Mouse (Mus musculus) kidney, embryonic 16.5 days (tissue): ENCODE results near the gene Ffar1. TPM values are rescaled to one million over a fixed set of nuclear protein-coding genes. Genes with fewer than 3 reads are reported as not detected.

Experiments used
- ATAC-seq: fragments of 200-750 bp; cut with Nextera tagmentation; 2 replicates; pipeline ENCODE4 v1.8.0; 2017; ENCODE audit warnings: moderate TSS enrichment; ENCODE audit not compliant: low FRiP score, low TSS enrichment
- H3K27ac ChIP-seq: fragments of 300-500 bp; sonication (generic); 2 replicates; pipeline ENCODE4 v1.5.1; 2014; ENCODE audit warnings: low read length
- H3K27me3 ChIP-seq: fragments of 300-500 bp; sonication (generic); 2 replicates; pipeline ENCODE4 v1.6.1; 2014; ENCODE audit warnings: low read length, control low read depth, mixed read lengths; ENCODE audit not compliant: insufficient read depth
- H3K36me3 ChIP-seq: fragments of 300-500 bp; sonication (generic); 2 replicates; pipeline ENCODE4 v1.6.1; 2014; ENCODE audit warnings: low read length, control low read depth, mixed read lengths; ENCODE audit not compliant: insufficient read depth
- H3K4me1 ChIP-seq: fragments of 300-500 bp; sonication (generic); 2 replicates; pipeline ENCODE4 v1.6.1; 2014; ENCODE audit warnings: low read length, control low read depth, mixed read lengths; ENCODE audit not compliant: insufficient read depth
- H3K4me2 ChIP-seq: fragments of 300-500 bp; sonication (generic); replicated peaks from 2 replicates; pipeline ENCODE4 v1.6.1; 2014; ENCODE audit warnings: low read depth, low read length
- H3K4me3 ChIP-seq: fragments of 300-500 bp; sonication (generic); 2 replicates; pipeline ENCODE4 v1.5.1; 2014; ENCODE audit warnings: mild to moderate bottlenecking, low read length
- H3K9ac ChIP-seq: fragments of 300-500 bp; sonication (generic); replicated peaks from 2 replicates; pipeline ENCODE4 v1.6.1; 2014; ENCODE audit warnings: low read length
- H3K9me3 ChIP-seq: fragments of 300-500 bp; sonication (generic); 2 replicates; pipeline ENCODE4 v1.6.1; 2016; ENCODE audit warnings: low read length, control low read depth
- WGBS: fragments of 180-500 bp; shearing (Covaris S2); extraction: QIAGEN DNeasy Blood & Tissue Kit; methylation state at CpG from one replicate; pipeline ENCODE4 v1.1.7; 2014; 5-methylcytosine and 5-hydroxymethylcytosine counted together
- polyA plus RNA-seq: library from polyadenylated mRNA; unstranded; fragments of >200 nt; fragmentation: Nextera tagmentation; extraction: Ambion mirVana; gene quantifications from 2 replicates; pipeline ENCODE4 v1.2.1, GENCODE M21; 2015

Gene Ffar1
- polyA plus RNA-seq, 1 experiment from 2014 or later, result not detected

GRCm38 (mm10) chr7:30887568-30888188 is 26.3 kb upstream of the Ffar1 start:
- Histone ChIP-seq H3K4me3 (no peak overlapping the region), H3K36me3 (no peaks in the 10 kb centered on the region), H3K9me3 (no peaks in the 10 kb centered on the region), H3K4me1 (no peaks in the 10 kb centered on the region), H3K27me3 (no peaks in the 10 kb centered on the region), H3K9ac (no peak overlapping the region), H3K4me2 (no peak overlapping the region), H3K27ac (no peak overlapping the region)
- no peak for ATAC-seq
- WGBS, result 86% methylated on average over 14 of the region's 14 CpGs

DNA sequence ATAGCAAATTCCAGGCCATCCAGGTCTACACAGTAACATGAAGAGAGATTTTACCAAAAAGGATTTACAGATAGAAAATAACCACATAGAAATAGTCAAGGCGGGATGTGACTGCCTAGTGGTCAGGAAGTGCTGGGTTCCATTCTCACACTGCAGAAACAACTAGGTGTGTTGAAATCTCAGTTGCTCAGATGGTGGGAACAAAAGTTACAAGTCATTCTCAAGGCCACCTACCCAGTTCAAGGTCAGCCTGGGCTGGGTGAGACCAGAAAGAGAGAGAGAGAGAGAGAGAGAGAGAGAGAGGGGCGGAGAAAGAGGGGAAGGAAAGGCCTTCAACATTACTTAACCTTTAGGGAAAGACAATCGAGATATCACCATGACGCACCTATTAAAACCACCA is 25.5 kb upstream of the Ffar1 start:
- H3K4me2 ChIP-seq, result no peak overlapping the region
- no peak overlapping the region for H3K27ac ChIP-seq
- H3K27me3 ChIP-seq, result no peaks in the 10 kb centered on the region
- ATAC-seq, result no peak
- no peak overlapping the region for H3K4me3 ChIP-seq
- H3K36me3 ChIP-seq, result no peaks in the 10 kb centered on the region
- no peak overlapping the region for H3K9ac ChIP-seq
- 76% methylated on average over 4 of the region's 4 CpGs for WGBS
- H3K4me1 ChIP-seq, result no peaks in the 10 kb centered on the region
- no peaks in the 10 kb centered on the region for H3K9me3 ChIP-seq

DNA sequence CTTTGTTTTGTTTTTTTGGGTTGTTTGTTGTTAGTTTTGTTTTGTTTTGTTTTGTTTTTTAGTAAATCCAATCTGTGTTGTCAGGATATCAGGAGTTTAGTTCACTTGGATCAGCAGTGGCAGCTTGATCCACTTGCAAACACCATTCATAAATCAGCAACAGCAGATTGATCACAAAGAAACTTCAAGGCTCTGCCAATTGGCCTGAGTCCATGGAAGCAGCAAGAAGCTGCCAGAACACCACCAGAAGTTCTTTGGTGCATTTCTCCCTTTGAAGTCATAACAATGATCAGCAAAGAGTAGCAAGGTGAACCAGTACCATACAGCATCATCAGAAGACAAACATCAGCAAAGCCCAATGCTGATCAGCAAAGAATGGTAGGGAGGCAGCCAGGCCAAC is 22.7 kb upstream of the Ffar1 start:
- H3K4me1 ChIP-seq, result no peaks in the 10 kb centered on the region
- H3K36me3 ChIP-seq, result no peaks in the 10 kb centered on the region
- no peak overlapping the region for H3K27ac ChIP-seq
- no peak overlapping the region for H3K4me3 ChIP-seq
- ATAC-seq, result no peak
- H3K9me3 ChIP-seq, result no peaks in the 10 kb centered on the region
- H3K9ac ChIP-seq, result no peak overlapping the region
- no peaks in the 10 kb centered on the region for H3K27me3 ChIP-seq
- H3K4me2 ChIP-seq, result no peak overlapping the region

- H3K4me2 ChIP-seq, result no peak overlapping the region
- H3K9me3 ChIP-seq, result no peaks in the 10 kb centered on the region
- no peak overlapping the region for H3K9ac ChIP-seq
- no peaks in the 10 kb centered on the region for H3K36me3 ChIP-seq
- no peak overlapping the region for H3K4me3 ChIP-seq
- H3K27ac ChIP-seq, result no peak overlapping the region
- ATAC-seq, result no peak
- 80% methylated on average over 3 of the region's 3 CpGs for WGBS
- H3K4me1 ChIP-seq, result no peaks in the 10 kb centered on the region
- no peaks in the 10 kb centered on the region for H3K27me3 ChIP-seq
Observed at GRCm38 (mm10) chr7:30881367-30881766, 20.0 kb upstream of the Ffar1 start.

GRCm38 (mm10) chr7:30880176-30880575 is 18.8 kb upstream of the Ffar1 start, which contains the start of gene Cd22:
TSS of gene Cd22 (minus strand) at chr7:30880342.
- H3K9me3 ChIP-seq, result no peaks in the 10 kb centered on the region
- no peak within 1 kb of the TSS for H3K27ac ChIP-seq
- H3K4me1 ChIP-seq, result no peaks in the 10 kb centered on the region
- H3K4me2 ChIP-seq, result no peak within 1 kb of the TSS
- ATAC-seq, result no peak
- no peak within 1 kb of the TSS for H3K9ac ChIP-seq
- H3K36me3 ChIP-seq, result no peaks in the 10 kb centered on the region
- H3K27me3 ChIP-seq, result no peaks in the 10 kb centered on the region
- WGBS, result 65% methylated on average over 7 of the region's 7 CpGs
- no peak within 1 kb of the TSS for H3K4me3 ChIP-seq

DNA sequence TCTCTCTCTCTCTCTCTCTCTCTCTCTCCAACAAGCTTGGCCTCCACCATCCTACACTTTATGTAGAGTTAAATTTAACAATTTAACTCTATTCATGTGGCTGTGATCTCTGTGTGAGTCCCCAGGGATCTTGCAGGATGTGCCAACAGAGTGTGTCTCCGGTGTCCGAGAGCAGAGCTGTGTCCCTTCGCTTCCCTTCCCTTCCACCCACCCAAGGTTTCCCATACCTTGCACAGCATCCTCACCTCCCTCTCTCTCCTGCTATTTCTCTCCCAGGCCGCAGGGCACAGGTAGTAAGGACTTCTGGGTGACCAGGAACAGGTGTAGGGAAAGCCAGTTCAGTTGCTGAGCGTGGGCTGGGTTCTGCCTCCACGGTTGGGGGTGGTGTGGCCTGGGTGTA is 17.6 kb upstream of the Ffar1 start:
- Histone ChIP-seq H3K27me3 (no peaks in the 10 kb centered on the region), H3K9me3 (no peaks in the 10 kb centered on the region), H3K36me3 (no peaks in the 10 kb centered on the region), H3K27ac (no peak overlapping the region), H3K4me3 (no peak overlapping the region), H3K9ac (no peak overlapping the region), H3K4me2 (no peak overlapping the region), H3K4me1 (no peaks in the 10 kb centered on the region)
- no peak for ATAC-seq
- WGBS, result 74% methylated on average over 6 of the region's 6 CpGs

GRCm38 (mm10) chr7:30873083-30873482 is 11.7 kb upstream of the Ffar1 start:
- peak overlapping the region; percentile 28 for H3K4me2 ChIP-seq
- no peaks in the 10 kb centered on the region for H3K27me3 ChIP-seq
- H3K9me3 ChIP-seq, result no peaks in the 10 kb centered on the region
- H3K27ac ChIP-seq, result no peak overlapping the region
- H3K4me3 ChIP-seq, result no peak overlapping the region
- ATAC-seq, result peak; percentile 59
- peak overlapping the region; percentile 12; the same call in 1 of the 2 replicates for H3K9ac ChIP-seq
- H3K4me1 ChIP-seq, result no peaks in the 10 kb centered on the region
- no peaks in the 10 kb centered on the region for H3K36me3 ChIP-seq
- 19% methylated on average over 15 of the region's 15 CpGs for WGBS

- no peaks in the 10 kb centered on the region for H3K36me3 ChIP-seq
- H3K27ac ChIP-seq, result no peak overlapping the region
- H3K4me1 ChIP-seq, result peaks cover 10% of the 10 kb centered on the region; the same call in 1 of the 2 replicates
- no peaks in the 10 kb centered on the region for H3K9me3 ChIP-seq
- 38% methylated on average over 8 of the region's 8 CpGs for WGBS
- no peak overlapping the region for H3K4me3 ChIP-seq
- ATAC-seq, result no peak
- no peak overlapping the region for H3K4me2 ChIP-seq
- no peak overlapping the region for H3K9ac ChIP-seq
- no peaks in the 10 kb centered on the region for H3K27me3 ChIP-seq
Observed at GRCm38 (mm10) chr7:30863386-30863785, 2.0 kb upstream of the Ffar1 start.

DNA sequence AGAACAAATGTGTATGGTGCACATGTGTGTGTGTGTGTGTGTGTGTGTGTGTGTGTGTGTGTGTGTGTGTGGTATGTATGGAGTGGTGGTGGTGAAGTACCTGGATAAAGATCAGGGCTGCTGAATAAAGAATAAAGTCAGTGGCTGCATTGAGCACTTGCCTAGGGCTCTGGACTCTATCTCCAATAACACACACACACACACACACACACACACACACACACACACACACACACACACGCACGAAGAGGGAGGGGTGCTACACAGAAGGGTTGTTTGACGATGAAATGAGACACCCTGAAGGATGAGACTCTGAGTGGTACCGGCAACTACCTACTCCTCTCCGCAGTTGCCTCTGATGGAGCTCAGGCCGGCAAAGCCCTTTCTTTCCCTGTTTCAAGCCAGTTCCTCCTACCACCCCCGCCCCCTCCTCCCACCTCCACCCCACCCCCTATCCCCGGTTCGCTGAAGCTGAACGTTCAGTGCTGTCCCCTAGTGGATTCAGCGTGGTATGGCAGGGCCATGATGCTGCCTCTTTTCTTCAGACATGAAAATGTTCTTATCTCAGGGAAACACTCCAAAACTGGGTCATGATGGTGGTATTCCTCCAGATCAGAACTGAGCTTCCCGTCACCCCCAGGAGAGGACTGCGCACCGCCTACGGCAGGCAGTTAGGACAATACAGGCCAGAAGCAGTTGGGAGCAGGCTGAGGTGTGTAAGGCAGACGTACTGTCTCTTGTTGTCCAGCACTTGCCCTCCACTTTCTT is 1.5 kb downstream of the Ffar1 start:
- no peak overlapping the region for H3K9ac ChIP-seq
- peak overlapping the region; percentile 26 for H3K4me3 ChIP-seq
- H3K9me3 ChIP-seq, result no peaks in the 10 kb centered on the region
- peak; percentile 60 for ATAC-seq
- peak overlapping the region; percentile 46 for H3K4me2 ChIP-seq
- no peaks in the 10 kb centered on the region for H3K36me3 ChIP-seq
- 10% methylated on average over 15 of the region's 16 CpGs for WGBS
- H3K27me3 ChIP-seq, result no peaks in the 10 kb centered on the region
- H3K4me1 ChIP-seq, result peaks cover 10% of the 10 kb centered on the region; the same call in 1 of the 2 replicates
- no peak overlapping the region for H3K27ac ChIP-seq

DNA sequence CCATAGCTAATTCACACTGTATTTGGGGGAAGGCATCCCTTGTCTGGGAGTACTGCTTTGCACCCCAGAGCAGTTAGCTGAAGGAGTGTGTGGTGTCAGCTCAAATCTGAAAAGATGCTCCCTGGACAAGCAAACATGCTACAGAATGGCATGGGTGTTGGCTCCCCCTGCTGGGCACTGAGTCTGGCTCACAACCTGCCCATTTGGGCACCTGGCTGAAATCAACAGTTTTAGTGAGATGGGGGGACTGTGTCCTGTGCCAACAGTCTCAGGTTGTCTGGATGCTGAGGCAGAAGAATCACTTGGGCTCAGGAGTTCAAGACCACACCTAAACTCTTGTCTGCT is 2.1 kb downstream of the Ffar1 start:
- Histone ChIP-seq H3K4me3 (no peak overlapping the region), H3K9ac (no peak overlapping the region), H3K9me3 (no peaks in the 10 kb centered on the region), H3K36me3 (no peaks in the 10 kb centered on the region), H3K4me2 (no peak overlapping the region), H3K27ac (no peak overlapping the region), H3K27me3 (no peaks in the 10 kb centered on the region), H3K4me1 (peaks cover 10% of the 10 kb centered on the region; the same call in 1 of the 2 replicates)
- peak; percentile 21 for ATAC-seq
